In the genomic region with DNA sequence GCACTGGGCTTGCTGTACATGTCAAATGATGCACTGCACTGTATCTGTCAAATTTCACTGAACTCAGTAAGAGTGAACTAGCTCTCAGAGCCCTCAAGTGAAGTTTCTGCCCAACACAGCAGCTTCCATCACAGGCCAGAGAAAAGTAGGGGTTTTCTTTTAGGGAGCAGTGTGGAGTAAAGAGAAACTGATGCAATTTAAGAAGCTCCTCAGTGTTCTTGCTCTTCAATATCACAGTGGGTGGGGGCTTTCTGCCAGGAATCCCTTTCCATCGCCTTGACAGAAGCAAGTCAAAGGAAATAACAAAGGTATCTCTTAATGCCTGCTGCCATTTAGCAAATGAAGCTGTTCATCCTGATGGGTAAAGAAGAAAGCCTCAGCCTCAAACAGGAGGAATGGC, we compare ENCODE assay signal across 27 mouse cellular contexts.
"Had no signal": no experiment of that assay in that cellular context is flagged by ENCODE, and none has a peak within 500 bp of the region (broad histone marks: within the 10 kb centered on the region; RNA-seq: fewer than 3 reads in every experiment).

No protein-coding gene starts in this region.

- ATAC-seq: hindbrain, postnatal 0 days; intestine, embryonic 16.5 days; liver, embryonic 12.5 days had no signal

- H3K4me2 ChIP-seq: heart, embryonic 11.5 days; heart, embryonic 13.5 days; heart, embryonic 15.5 days; hindbrain, embryonic 13.5 days; hindbrain, embryonic 15.5 days; kidney, embryonic 15.5 days; limb, embryonic 13.5 days; limb, embryonic 15.5 days; liver, embryonic 12.5 days had no signal

- H3K4me1 ChIP-seq: heart, embryonic 13.5 days; heart, embryonic 15.5 days; hindbrain, embryonic 13.5 days; hindbrain, embryonic 15.5 days; kidney, embryonic 15.5 days; limb, embryonic 13.5 days; limb, embryonic 15.5 days; liver, embryonic 12.5 days had no signal

- H3K9me3 ChIP-seq: heart, embryonic 13.5 days; heart, embryonic 15.5 days; hindbrain, embryonic 13.5 days; hindbrain, embryonic 15.5 days; kidney, embryonic 15.5 days; limb, embryonic 13.5 days; limb, embryonic 15.5 days; liver, embryonic 12.5 days had no signal

- H3K36me3 ChIP-seq: heart, embryonic 13.5 days; heart, embryonic 15.5 days; hindbrain, embryonic 13.5 days; hindbrain, embryonic 15.5 days; kidney, embryonic 15.5 days; limb, embryonic 13.5 days; limb, embryonic 15.5 days; liver, embryonic 12.5 days had no signal

- H3K27me3 ChIP-seq: heart, embryonic 13.5 days; heart, embryonic 15.5 days; hindbrain, embryonic 13.5 days; hindbrain, embryonic 15.5 days; kidney, embryonic 15.5 days; limb, embryonic 13.5 days; limb, embryonic 15.5 days; liver, embryonic 12.5 days had no signal

- H3K9ac ChIP-seq: heart, embryonic 13.5 days; heart, embryonic 15.5 days; hindbrain, embryonic 13.5 days; hindbrain, embryonic 15.5 days; kidney, embryonic 15.5 days; limb, embryonic 13.5 days; limb, embryonic 15.5 days; liver, embryonic 12.5 days had no signal

- DNase-seq: gastrocnemius, adult 2 months; gastrocnemius, postnatal 10 days; gastrocnemius, postnatal 25 days; heart, adult 11 months; heart, adult 2 months; heart, postnatal 14 days; heart, postnatal 36 days; kidney, adult 11 months; kidney, adult 2 months; kidney, adult 9 months; kidney, postnatal 14 days; kidney, postnatal 36 days; layer of hippocampus, adult 9-11 months; layer of hippocampus, postnatal 36 days had no signal

- H3K4me3 ChIP-seq: gastrocnemius, adult 2 months; heart, adult 2 months; heart, embryonic 13.5 days; heart, embryonic 15.5 days; hindbrain, embryonic 13.5 days; hindbrain, embryonic 15.5 days; kidney, embryonic 15.5 days; left cerebral cortex, adult 2 months; limb, embryonic 13.5 days; limb, embryonic 15.5 days; liver, embryonic 12.5 days had no signal

- H3K27ac ChIP-seq: gastrocnemius, adult 2 months; heart, adult 2 months; heart, embryonic 13.5 days; heart, embryonic 15.5 days; hindbrain, embryonic 13.5 days; hindbrain, embryonic 15.5 days; hindbrain, postnatal 0 days; kidney, embryonic 15.5 days; kidney, postnatal 0 days; left cerebral cortex, adult 2 months; limb, embryonic 13.5 days; limb, embryonic 15.5 days; liver, embryonic 12.5 days had no signal
